Mouse (Mus musculus) limb, embryonic 10.5 days (tissue): ENCODE measurements around the gene Usp32. TPM values are rescaled to one million over a fixed set of nuclear protein-coding genes. Genes with fewer than 3 reads are reported as not detected.

Experiments used
- DNase-seq: peaks from one replicate; pipeline ENCODE4 v3.0.0-alpha.2; 2017; ENCODE audit warnings: low spot score
- H3K27ac ChIP-seq: fragments of 300-500 bp; sonication (generic); 2 replicates; pipeline ENCODE4 v1.5.1; 2016; ENCODE audit warnings: mild to moderate bottlenecking
- H3K27me3 ChIP-seq: fragments of 300-500 bp; sonication (generic); 2 replicates; pipeline ENCODE4 v1.6.1; 2016; ENCODE audit warnings: low read depth, mild to moderate bottlenecking; ENCODE audit not compliant: poor library complexity, severe bottlenecking
- H3K36me3 ChIP-seq: fragments of 300-500 bp; sonication (generic); 2 replicates; pipeline ENCODE4 v1.6.1; 2016; ENCODE audit warnings: mild to moderate bottlenecking, moderate library complexity
- H3K4me1 ChIP-seq: fragments of 300-500 bp; sonication (generic); 2 replicates; pipeline ENCODE4 v1.6.1; 2016
- H3K4me3 ChIP-seq: fragments of 300-500 bp; sonication (generic); 2 replicates; pipeline ENCODE4 v1.5.1; 2016; ENCODE audit warnings: mild to moderate bottlenecking, moderate library complexity
- H3K9me3 ChIP-seq: fragments of 300-500 bp; sonication (generic); replicated peaks from 2 replicates; pipeline ENCODE4 v1.6.1; 2016; ENCODE audit warnings: mild to moderate bottlenecking
- WGBS: fragments of 180-500 bp; shearing (Covaris S2); methylation state at CpG from one replicate; pipeline ENCODE4 v1.1.7; 2016; 5-methylcytosine and 5-hydroxymethylcytosine counted together
- polyA plus RNA-seq: library from polyadenylated mRNA; unstranded; fragments of >200 nt; fragmentation: Nextera tagmentation; extraction: Ambion mirVana; gene quantifications from 2 replicates; pipeline ENCODE4 v1.2.1, GENCODE M21; 2016

Gene Usp32
- polyA plus RNA-seq, 1 experiment from 2014 or later: 4.5 TPM

DNA sequence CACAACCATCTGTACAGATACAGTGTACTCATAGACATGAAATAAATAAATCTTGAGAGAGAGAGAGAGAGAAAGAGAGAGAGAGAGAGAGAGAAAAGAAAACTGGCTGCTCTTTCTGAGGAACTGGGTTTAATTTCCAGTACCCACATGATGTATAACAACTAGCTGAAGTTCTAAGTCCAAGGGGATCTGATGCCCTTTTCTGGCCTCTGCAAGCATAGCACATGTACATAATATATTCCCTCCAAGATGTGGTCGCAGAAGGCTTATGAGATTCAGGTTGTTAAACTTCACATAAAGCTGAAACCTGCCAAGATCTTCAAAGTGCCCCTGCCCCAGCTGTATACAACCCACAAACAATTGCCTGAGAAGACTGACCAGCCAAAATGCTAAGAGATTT lies 144.7 kb downstream of the Usp32 start:
- Histone ChIP-seq H3K9me3 (no peaks in the 10 kb centered on the region), H3K27me3 (no peaks in the 10 kb centered on the region), H3K27ac (no peak overlapping the region), H3K36me3 (peaks cover 48% of the 10 kb centered on the region), H3K4me1 (no peaks in the 10 kb centered on the region), H3K4me3 (no peak overlapping the region)
- DNase-seq: no peak
- WGBS: 88% methylated on average over 1 of the region's 1 CpGs

DNA sequence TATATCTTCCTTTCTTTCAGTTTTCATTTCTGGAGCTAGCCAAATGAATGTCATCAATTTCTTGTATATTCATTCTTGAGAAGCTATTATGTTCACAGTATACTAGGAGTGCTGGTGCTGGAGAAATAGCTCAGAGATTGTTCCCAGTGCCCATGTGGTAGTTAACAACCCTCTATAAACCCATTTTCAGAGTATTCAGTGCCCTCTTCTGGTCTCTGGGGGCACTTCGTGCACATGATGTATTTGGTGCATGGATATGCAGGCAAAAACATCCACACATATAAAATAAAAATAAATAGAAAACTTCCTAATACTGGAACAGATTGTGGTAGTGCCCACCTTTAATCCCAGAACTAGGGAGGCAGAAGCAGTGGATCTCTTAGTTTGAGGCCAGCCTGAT lies 147.0 kb downstream of the Usp32 start:
- no peak overlapping the region for H3K4me3 ChIP-seq
- no peaks in the 10 kb centered on the region for H3K27me3 ChIP-seq
- no peak overlapping the region for H3K27ac ChIP-seq
- no peaks in the 10 kb centered on the region for H3K4me1 ChIP-seq
- 91% methylated on average over 1 of the region's 1 CpGs for WGBS
- H3K9me3 ChIP-seq: no peaks in the 10 kb centered on the region
- H3K36me3 ChIP-seq: peaks cover 55% of the 10 kb centered on the region
- no peak for DNase-seq

DNA sequence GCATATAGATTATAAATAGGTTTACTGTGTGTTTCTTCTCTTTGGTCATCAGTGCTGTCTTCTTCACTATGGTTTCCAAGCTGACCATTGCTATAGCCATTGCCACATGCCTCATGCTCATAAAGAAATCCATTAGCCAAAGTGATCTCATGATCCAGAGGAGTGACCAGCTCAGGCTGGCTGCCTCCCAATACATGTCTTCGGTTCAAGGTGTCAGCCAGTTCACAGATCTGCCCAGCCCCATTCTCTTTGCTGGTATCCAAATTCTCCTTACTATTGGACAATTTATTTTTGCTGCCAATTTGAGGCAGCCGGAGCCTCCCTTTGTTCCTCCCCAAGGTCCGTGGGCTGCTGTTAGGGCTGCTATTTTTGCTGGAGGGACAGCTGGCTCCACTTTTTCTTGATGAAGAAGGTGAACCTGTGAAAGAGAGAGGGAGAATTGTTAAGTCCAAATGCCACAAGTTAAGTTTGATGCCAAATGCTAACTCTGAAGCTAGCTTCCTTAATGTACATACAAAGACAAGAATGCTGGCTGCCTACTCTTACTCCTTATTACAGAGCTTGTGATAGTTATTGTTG lies 151.5 kb downstream of the Usp32 start:
- WGBS: 92% methylated on average over 3 of the region's 3 CpGs
- no peak for DNase-seq
- H3K27ac ChIP-seq: no peak overlapping the region
- H3K27me3 ChIP-seq: no peaks in the 10 kb centered on the region
- no peaks in the 10 kb centered on the region for H3K4me1 ChIP-seq
- peaks cover 46% of the 10 kb centered on the region for H3K36me3 ChIP-seq
- H3K9me3 ChIP-seq: no peaks in the 10 kb centered on the region
- H3K4me3 ChIP-seq: no peak overlapping the region

DNA sequence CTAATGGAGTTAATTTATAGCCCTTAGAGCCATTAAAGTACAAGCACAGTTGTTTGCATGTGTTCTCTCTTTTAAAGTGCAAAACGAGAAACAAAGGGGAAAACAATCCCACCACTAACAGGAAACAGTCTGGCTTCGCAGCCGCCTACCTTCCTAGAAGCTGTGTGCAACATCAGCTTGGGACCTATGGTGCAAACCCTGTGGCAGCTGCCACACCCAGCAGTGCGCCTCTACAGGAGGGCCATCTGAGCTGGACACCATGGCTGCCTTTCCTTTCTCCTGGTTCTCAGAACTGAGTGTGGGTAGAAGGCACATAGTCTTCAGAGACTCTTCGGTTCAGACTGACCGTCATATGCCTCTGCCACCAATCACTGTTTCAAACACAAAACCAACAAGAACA lies 154.5 kb downstream of the Usp32 start:
- no peaks in the 10 kb centered on the region for H3K9me3 ChIP-seq
- H3K27ac ChIP-seq: no peak overlapping the region
- H3K4me1 ChIP-seq: no peaks in the 10 kb centered on the region
- H3K27me3 ChIP-seq: no peaks in the 10 kb centered on the region
- H3K36me3 ChIP-seq: peaks cover 25% of the 10 kb centered on the region
- WGBS: 82% methylated on average over 6 of the region's 6 CpGs
- DNase-seq: no peak
- H3K4me3 ChIP-seq: no peak overlapping the region

DNA sequence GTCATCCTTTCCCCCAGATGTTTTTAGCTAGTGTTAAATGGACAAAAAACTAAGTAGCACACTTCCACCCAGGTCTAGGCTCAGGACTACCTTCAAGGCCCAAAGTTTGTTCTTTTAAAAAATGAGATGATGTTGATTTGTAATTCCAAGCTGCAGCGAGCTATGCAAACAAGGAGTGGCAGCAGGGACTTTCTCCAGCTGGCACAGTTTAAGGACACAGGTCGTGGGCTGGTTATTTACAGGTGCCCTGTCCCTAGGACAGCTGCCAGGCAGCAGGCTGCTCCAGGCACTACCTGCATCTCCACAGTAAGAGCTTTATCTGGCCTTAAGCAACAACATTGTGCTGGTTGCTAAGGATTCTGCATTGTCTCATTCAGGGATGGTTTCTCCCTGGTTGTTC lies 159.3 kb downstream of the Usp32 start:
- no peak for DNase-seq
- WGBS: 81% methylated on average over 2 of the region's 2 CpGs

DNA sequence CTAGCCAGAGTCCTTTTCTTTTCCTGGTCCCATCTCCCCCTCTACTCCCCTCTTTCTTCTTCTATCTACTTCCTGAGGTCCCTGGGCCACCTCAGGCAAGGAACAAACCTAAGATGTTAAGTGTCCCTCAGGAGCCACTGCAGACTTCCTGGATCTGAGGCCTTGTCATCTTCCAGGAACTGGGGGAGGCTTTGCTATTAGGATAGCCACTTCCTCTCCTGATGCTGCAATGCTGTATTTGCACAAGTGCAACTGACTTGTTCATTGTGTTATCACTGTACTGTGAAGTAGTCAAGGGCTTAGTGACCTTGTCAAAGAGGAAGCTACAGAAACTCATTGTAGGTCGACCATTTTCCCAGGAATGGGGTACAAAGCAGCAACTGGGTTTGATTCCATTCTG lies 160.6 kb downstream of the Usp32 start:
- 63% methylated on average over 1 of the region's 1 CpGs for WGBS
- no peaks in the 10 kb centered on the region for H3K27me3 ChIP-seq
- no peak for DNase-seq
- peaks cover 4% of the 10 kb centered on the region; the same call in 1 of the 2 replicates for H3K36me3 ChIP-seq
- H3K27ac ChIP-seq: no peak overlapping the region
- no peaks in the 10 kb centered on the region for H3K9me3 ChIP-seq
- no peaks in the 10 kb centered on the region for H3K4me1 ChIP-seq
- H3K4me3 ChIP-seq: no peak overlapping the region

More for the DNA sequence above, 159.3 kb downstream of the Usp32 start:
- Histone ChIP-seq H3K27ac (no peak overlapping the region), H3K9me3 (no peaks in the 10 kb centered on the region), H3K27me3 (no peaks in the 10 kb centered on the region), H3K4me1 (no peaks in the 10 kb centered on the region), H3K4me3 (no peak overlapping the region), H3K36me3 (peaks cover 8% of the 10 kb centered on the region)

DNA sequence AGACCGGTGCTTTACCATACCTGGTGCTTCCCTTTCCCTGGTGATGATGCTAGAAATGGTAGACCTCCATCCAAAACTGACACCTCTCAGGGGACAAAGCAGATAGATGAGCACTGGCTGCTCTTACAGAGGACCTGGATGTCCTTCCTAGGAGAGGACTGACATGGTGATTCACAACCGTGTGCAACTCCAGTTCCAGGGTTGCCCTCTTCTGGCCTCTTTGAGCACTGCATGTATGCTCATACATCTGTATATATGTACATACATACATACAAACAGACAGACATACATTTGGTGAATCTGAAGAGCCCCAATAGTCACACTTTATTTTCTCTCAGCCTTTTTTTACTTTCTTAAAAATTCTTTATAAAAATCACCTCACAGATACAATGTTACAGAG lies 161.8 kb downstream of the Usp32 start:
- Histone ChIP-seq H3K36me3 (no peaks in the 10 kb centered on the region), H3K4me1 (no peaks in the 10 kb centered on the region), H3K9me3 (no peaks in the 10 kb centered on the region), H3K4me3 (no peak overlapping the region), H3K27ac (no peak overlapping the region), H3K27me3 (no peaks in the 10 kb centered on the region)
- peak; percentile 50 for DNase-seq
- WGBS: 45% methylated on average over 2 of the region's 2 CpGs

DNA sequence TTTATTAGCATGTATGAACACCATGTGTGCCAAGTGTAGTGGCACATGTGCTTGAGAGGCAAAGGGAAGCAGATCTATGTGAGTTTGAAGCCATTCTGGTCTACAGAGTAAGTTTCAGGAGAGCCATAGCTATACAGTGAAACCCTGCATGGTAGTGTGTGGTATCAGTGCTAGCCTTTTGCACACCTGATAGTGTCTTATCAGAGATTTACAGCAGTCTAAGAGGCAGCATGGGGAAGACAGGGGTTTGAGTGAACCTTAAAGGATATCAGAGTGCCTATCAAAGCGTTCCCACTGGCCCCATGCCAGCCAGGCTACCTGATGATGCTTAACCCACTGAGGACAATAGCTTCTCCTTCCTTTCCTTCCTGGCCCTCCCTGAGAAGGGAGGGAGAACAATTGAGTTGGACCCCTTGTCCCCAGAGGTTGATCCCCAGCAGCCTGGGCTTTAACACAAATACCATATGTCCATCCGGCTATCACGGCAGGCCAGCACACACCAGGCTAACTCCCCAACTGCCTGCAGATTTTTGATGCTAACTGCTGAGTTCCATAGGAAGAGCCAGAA lies 162.5 kb downstream of the Usp32 start:
- DNase-seq: no peak
- no peaks in the 10 kb centered on the region for H3K27me3 ChIP-seq
- no peak overlapping the region for H3K27ac ChIP-seq
- H3K4me1 ChIP-seq: no peaks in the 10 kb centered on the region
- no peaks in the 10 kb centered on the region for H3K36me3 ChIP-seq
- 89% methylated on average over 3 of the region's 3 CpGs for WGBS
- no peak overlapping the region for H3K4me3 ChIP-seq
- no peaks in the 10 kb centered on the region for H3K9me3 ChIP-seq

DNA sequence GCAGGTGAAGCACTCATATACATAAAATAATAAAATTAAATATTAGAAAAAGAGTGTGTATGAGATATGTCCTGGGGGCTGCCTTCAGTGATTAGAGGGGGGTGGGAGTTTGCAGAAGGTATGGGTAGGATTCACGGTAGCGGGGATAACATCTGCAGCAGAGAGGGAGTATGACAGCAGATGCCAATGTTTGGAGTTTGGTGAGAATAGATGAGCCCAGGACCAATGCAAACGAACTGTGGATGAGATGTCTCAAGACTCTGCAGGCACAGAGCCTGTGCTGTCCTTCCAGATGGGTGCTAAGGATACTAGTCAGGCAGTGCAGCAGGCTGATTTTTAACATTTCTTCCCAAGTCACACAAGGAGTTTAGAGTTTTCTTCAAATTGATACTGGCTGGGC lies 163.3 kb downstream of the Usp32 start:
- H3K27me3 ChIP-seq: no peaks in the 10 kb centered on the region
- no peaks in the 10 kb centered on the region for H3K36me3 ChIP-seq
- H3K27ac ChIP-seq: no peak overlapping the region
- 89% methylated on average over 3 of the region's 3 CpGs for WGBS
- DNase-seq: no peak
- H3K4me1 ChIP-seq: peaks cover 3% of the 10 kb centered on the region; the same call in 1 of the 2 replicates
- H3K4me3 ChIP-seq: no peak overlapping the region
- H3K9me3 ChIP-seq: no peaks in the 10 kb centered on the region

DNA sequence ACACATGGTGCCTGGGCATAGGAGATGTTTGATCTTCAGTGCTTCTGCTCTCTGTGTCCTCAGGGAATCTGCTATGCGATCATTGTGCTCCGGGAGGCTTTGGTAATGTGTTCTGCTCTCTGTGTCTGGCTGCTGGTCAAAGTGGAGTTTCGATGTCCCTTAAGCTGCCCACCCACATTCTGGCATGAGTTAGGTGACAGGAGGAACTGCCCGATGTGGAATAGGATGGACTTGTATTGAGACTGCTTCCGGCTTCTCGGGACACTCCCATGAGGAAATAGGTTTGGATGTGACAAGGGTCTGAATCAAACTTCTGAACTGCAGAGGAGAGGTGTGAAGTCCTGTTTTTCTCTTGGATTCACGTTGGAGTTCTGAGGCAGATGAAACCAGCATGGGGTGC lies 165.4 kb downstream of the Usp32 start:
- Histone ChIP-seq H3K27ac (no peak overlapping the region), H3K9me3 (no peaks in the 10 kb centered on the region), H3K36me3 (no peaks in the 10 kb centered on the region), H3K4me1 (peaks cover 3% of the 10 kb centered on the region; the same call in 1 of the 2 replicates), H3K4me3 (no peak overlapping the region), H3K27me3 (no peaks in the 10 kb centered on the region)
- WGBS: 82% methylated on average over 7 of the region's 7 CpGs
- no peak for DNase-seq

DNA sequence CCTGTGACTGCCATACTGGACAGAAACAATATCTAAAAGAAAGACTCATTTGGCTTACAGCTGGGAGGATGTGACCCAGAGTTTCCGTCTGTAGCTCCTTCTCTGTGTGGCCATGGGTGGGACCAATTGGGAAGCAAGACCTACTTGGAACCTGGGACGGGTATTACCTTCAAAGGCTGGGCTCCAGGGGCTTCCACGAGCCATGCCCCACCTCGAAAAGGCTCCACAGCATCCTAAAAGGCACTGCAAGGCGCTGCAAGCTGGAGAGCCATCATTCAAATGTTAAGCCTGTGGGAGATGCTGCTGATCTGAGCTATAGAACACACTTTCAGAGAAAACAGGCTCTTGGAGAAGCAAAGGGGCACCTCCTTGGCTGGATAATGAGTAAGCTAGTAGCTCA lies 166.3 kb downstream of the Usp32 start:
- H3K9me3 ChIP-seq: no peaks in the 10 kb centered on the region
- H3K27ac ChIP-seq: no peak overlapping the region; the same call in 1 of the 2 replicates
- H3K36me3 ChIP-seq: no peaks in the 10 kb centered on the region
- DNase-seq: no peak
- 65% methylated on average over 5 of the region's 5 CpGs for WGBS
- no peaks in the 10 kb centered on the region for H3K27me3 ChIP-seq
- H3K4me1 ChIP-seq: peaks cover 3% of the 10 kb centered on the region; the same call in 1 of the 2 replicates
- H3K4me3 ChIP-seq: no peak overlapping the region

DNA sequence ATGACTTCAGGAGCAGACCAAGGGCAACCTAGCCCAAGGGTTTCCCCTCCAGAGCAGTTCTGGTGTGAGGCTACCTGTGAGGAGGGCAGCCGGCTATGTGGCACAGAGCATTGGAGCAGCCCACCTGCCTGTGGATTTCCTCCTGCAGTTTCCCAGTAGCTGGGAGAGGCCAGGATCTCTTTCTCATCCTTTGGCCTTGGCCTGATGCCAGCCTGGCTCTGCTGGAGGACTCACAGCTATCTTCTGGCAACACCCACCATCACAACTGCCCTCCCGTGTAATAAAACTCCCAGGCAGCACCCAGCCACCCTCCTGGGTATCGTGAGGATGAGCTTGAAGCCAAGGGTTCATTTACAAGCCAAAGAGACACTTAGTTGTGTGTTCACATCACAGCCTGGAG lies 167.9 kb downstream of the Usp32 start:
- Histone ChIP-seq H3K27me3 (no peaks in the 10 kb centered on the region), H3K4me3 (no peak overlapping the region), H3K36me3 (no peaks in the 10 kb centered on the region), H3K9me3 (no peaks in the 10 kb centered on the region), H3K27ac (no peak overlapping the region), H3K4me1 (peaks cover 16% of the 10 kb centered on the region)
- WGBS: 64% methylated on average over 3 of the region's 3 CpGs
- DNase-seq: no peak

DNA sequence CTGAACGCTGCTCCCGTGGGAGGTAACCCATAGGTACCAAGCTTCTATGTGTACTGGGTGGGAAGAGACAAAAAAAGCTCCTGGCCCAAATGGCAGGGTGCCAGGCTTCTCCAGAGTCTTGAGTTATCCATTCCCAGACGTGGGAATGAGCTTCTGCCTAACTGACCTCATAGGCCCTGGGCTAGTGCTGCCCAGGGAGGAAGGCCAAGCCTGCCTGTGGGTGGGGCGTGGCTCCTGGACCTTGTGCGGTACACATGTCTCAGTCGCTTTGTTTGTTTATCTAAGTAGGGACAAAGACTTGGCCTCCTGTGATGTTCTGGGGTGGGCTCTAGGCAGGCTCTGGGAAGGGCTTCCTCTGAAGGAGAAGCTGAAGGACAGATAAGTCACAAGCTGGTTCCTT lies 171.2 kb downstream of the Usp32 start:
- no peak overlapping the region for H3K4me3 ChIP-seq
- H3K27me3 ChIP-seq: no peaks in the 10 kb centered on the region
- WGBS: 53% methylated on average over 6 of the region's 6 CpGs
- H3K4me1 ChIP-seq: peaks cover 25% of the 10 kb centered on the region
- H3K27ac ChIP-seq: no peak overlapping the region
- no peaks in the 10 kb centered on the region for H3K9me3 ChIP-seq
- DNase-seq: no peak
- no peaks in the 10 kb centered on the region for H3K36me3 ChIP-seq

DNA sequence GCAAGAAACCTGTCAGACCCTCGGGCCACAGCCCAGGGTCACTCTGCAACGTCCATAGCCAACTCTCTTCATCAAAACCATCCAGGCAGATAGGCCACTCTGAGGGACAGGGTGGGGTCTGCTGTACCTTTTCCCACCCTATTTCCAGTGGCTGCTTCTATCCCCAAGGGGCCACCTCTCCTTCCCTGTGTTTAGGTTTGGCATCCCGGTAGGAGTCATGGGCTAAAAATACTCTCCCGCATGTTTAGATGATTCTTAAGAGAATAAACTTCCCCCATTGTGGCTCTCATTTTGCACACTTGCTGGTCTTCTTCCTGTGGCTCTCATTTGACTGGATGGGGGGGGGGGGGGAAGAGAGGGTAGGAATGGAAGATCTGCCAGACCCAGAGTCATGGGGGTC lies 171.7 kb downstream of the Usp32 start:
- H3K27ac ChIP-seq: no peak overlapping the region
- WGBS: 81% methylated on average over 4 of the region's 4 CpGs
- H3K4me3 ChIP-seq: no peak overlapping the region
- peaks cover 25% of the 10 kb centered on the region for H3K4me1 ChIP-seq
- H3K36me3 ChIP-seq: no peaks in the 10 kb centered on the region
- no peaks in the 10 kb centered on the region for H3K9me3 ChIP-seq
- no peak for DNase-seq
- no peaks in the 10 kb centered on the region for H3K27me3 ChIP-seq
